Mouse (Mus musculus) liver, embryonic 14.5 days (tissue): ENCODE results near the gene Zbtb11. TPM values are rescaled to one million over a fixed set of nuclear protein-coding genes. Genes with fewer than 3 reads are reported as not detected.

ENCODE experiments used
- ATAC-seq: fragments of 200-750 bp; cut with Nextera tagmentation; 2 replicates; pipeline ENCODE4 v1.8.0; 2017; ENCODE audit warnings: moderate number of reproducible peaks, mild to moderate bottlenecking, moderate library complexity; ENCODE audit not compliant: insufficient read depth
- DNase-seq, 3 experiments: peaks; one replicate each; pipeline ENCODE4 v3.0.0-alpha.2; 2012 to 2013; ENCODE audit warnings: low read depth in 3 of 3, low spot score in 3 of 3
- H3K27ac ChIP-seq: fragments of 300-500 bp; sonication (generic); 2 replicates; pipeline ENCODE4 v1.5.1; 2014; ENCODE audit warnings: moderate library complexity, mild to moderate bottlenecking, control low read depth, inconsistent platforms
- H3K27me3 ChIP-seq: fragments of 300-500 bp; sonication (generic); 2 replicates; pipeline ENCODE4 v1.6.1; 2014; ENCODE audit warnings: mild to moderate bottlenecking, low read length, moderate library complexity; ENCODE audit not compliant: control insufficient read depth, insufficient read depth
- H3K36me3 ChIP-seq: fragments of 300-500 bp; sonication (generic); replicated peaks from 2 replicates; pipeline ENCODE4 v1.6.1; 2014; ENCODE audit warnings: low read depth; ENCODE audit not compliant: control insufficient read depth, insufficient read depth
- H3K4me1 ChIP-seq, 2 experiments: fragments of 200-500 bp in 1 of 2; fragments of 300-500 bp in 1 of 2; sonication (generic) in 1 of 2; replicated peaks; 2 replicates each; pipeline ENCODE4 v1.6.1; 2012 to 2014; ENCODE audit warnings: antibody characterized with exemption in 1 of 2, inconsistent platforms in 1 of 2, low read length in 1 of 2; ENCODE audit not compliant: control insufficient read depth in 2 of 2, insufficient read depth in 2 of 2
- H3K4me2 ChIP-seq: fragments of 300-500 bp; sonication (generic); 2 replicates; pipeline ENCODE4 v1.6.1; 2014; ENCODE audit warnings: low read depth, mild to moderate bottlenecking, control low read depth, moderate library complexity
- H3K4me3 ChIP-seq, 2 experiments: fragments of 200-500 bp in 1 of 2; fragments of 300-500 bp in 1 of 2; sonication (generic) in 1 of 2; 2 replicates each; pipeline ENCODE4 v1.5.1; 2012 to 2014; ENCODE audit warnings: low read depth in 2 of 2, low read length in 2 of 2, mild to moderate bottlenecking in 2 of 2, control low read depth in 1 of 2, inconsistent platforms in 1 of 2, moderate library complexity in 1 of 2; ENCODE audit not compliant: insufficient read depth in 1 of 2
- H3K9ac ChIP-seq: fragments of 300-500 bp; sonication (generic); replicated peaks from 2 replicates; pipeline ENCODE4 v1.6.1; 2014; ENCODE audit warnings: mild to moderate bottlenecking, control low read depth, moderate library complexity
- H3K9me3 ChIP-seq: fragments of 300-500 bp; sonication (generic); 2 replicates; pipeline ENCODE4 v1.6.1; 2016; ENCODE audit warnings: low read length, mixed read lengths; ENCODE audit not compliant: control insufficient read depth
- CTCF ChIP-seq: IDR thresholded peaks from 2 replicates; pipeline ENCODE4 v1.5.1; 2016; ENCODE audit warnings: antibody characterized with exemption, low read depth, control low read depth
- EP300 ChIP-seq: IDR thresholded peaks from 2 replicates; pipeline ENCODE4 v1.6.1; 2016; ENCODE audit warnings: antibody characterized with exemption, low read depth
- WGBS: fragments of 180-500 bp; shearing (Covaris S2); extraction: QIAGEN DNeasy Blood & Tissue Kit; methylation state at CpG from one replicate; pipeline ENCODE4 v1.1.7; 2014; ENCODE audit not compliant: insufficient replicate concordance; 5-methylcytosine and 5-hydroxymethylcytosine counted together
- polyA plus RNA-seq, 2 experiments: library from polyadenylated mRNA; depleted of rRNA in 1 of 2; stranded (reverse) in 1 of 2; unstranded in 1 of 2; fragments of >200 nt; fragmentation: Nextera tagmentation in 1 of 2; extraction: Ambion mirVana in 1 of 2; gene quantifications; 2 replicates each; pipeline versions ENCODE4 v1.2.1 to v1.2.3; 2012 to 2014

The Zbtb11 gene
- polyA plus RNA-seq, 2 experiments = 5.1 to 8.4 TPM

DNA sequence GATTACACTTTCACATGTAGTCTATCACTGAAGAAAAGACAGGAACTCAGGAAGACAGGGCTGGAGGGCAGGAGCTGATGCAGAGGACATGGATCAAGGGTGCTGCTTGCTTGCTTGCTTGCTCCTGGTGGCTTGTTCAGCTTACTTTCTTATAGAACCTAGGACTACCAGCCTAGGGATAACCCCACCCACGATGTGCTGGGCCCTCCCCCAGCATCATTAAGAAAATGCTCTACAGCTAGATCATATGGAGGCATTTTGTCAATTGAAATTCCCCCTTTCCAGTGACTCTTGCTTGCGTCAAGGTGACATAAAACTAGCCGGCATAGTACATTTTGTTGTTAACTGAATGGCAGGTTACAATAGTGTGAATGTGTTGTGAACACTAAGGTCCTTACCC, 82.2 kb downstream of the Zbtb11 start:
- Histone ChIP-seq H3K4me1 (peaks cover 0 to 3% of the 10 kb centered on the region in 2 experiments; a peak in 1 of 4 replicates), H3K9me3 (no peaks in the 10 kb centered on the region), H3K4me2 (no peak overlapping the region), H3K36me3 (no peaks in the 10 kb centered on the region), H3K27ac (no peak overlapping the region), H3K9ac (no peak overlapping the region), H3K27me3 (no peaks in the 10 kb centered on the region), H3K4me3 (no peak overlapping the region)
- WGBS = 64% methylated on average over 3 of the region's 3 CpGs
- TF ChIP-seq EP300 (no peak), CTCF (no peak)
- no peak for ATAC-seq
- no peak for DNase-seq

- no peak overlapping the region for H3K27ac ChIP-seq
- 62% methylated on average over 7 of the region's 7 CpGs for WGBS
- no peaks in the 10 kb centered on the region for H3K27me3 ChIP-seq
- DNase-seq (no peak), ATAC-seq (no peak)
- H3K9me3 ChIP-seq = no peaks in the 10 kb centered on the region
- no peak overlapping the region for H3K4me3 ChIP-seq
- H3K9ac ChIP-seq = no peak overlapping the region
- TF ChIP-seq EP300 (no peak), CTCF (no peak)
- H3K4me1 ChIP-seq = peaks cover 0 to 3% of the 10 kb centered on the region in 2 experiments; a peak in 1 of 4 replicates
- H3K36me3 ChIP-seq = no peaks in the 10 kb centered on the region
- no peak overlapping the region for H3K4me2 ChIP-seq
Measured at GRCm38 (mm10) chr16:56056944-56057590, 83.4 kb downstream of the Zbtb11 start.

DNA sequence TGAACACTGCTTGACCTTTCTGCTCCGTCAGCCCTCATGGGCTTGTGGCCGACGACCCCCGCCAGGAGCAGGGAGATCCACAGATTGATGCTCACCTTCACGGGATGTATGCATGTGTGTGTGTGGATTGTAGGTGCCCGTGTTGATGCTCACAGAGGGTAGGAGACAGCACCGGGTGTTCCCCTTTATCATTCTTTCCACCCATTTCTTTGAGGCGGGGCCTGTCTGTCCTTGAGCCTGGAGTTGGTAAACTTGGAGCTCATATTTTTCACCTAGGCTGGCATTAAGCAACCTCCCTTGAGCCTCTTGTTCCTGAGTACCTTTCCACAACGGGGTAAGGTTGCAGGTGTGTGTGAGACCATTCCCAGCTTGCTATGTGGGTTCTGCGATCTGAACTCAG, 84.5 kb downstream of the Zbtb11 start:
- H3K4me2 ChIP-seq = no peak overlapping the region
- no peaks in the 10 kb centered on the region for H3K9me3 ChIP-seq
- H3K27me3 ChIP-seq = no peaks in the 10 kb centered on the region
- no peaks in the 10 kb centered on the region for H3K36me3 ChIP-seq
- H3K9ac ChIP-seq = no peak overlapping the region
- DNase-seq (no peak), ATAC-seq (no peak)
- 63% methylated on average over 10 of the region's 10 CpGs for WGBS
- no peak overlapping the region for H3K27ac ChIP-seq
- H3K4me3 ChIP-seq = no peak overlapping the region
- peaks cover 0 to 3% of the 10 kb centered on the region in 2 experiments; a peak in 1 of 4 replicates for H3K4me1 ChIP-seq
- TF ChIP-seq EP300 = no peak
- TF ChIP-seq CTCF = no peak

Other genes with a start within 250 kb of the Zbtb11 start
- gene Nfkbiz, start 135.0 kb upstream of the Zbtb11 start, polyA plus RNA-seq (2012; rRNA removed) = 2.1 and 2.4 TPM in 2 replicates
- 1.7 and 1.9 TPM in 2 replicates for gene Nfkbiz, start 135.0 kb upstream of the Zbtb11 start, polyA plus RNA-seq (2014; fragmentation: Nextera tagmentation; extraction: Ambion mirVana)
- 0.62 and 0.83 TPM in 2 replicates for gene Nxpe3, start 78.6 kb upstream of the Zbtb11 start, polyA plus RNA-seq (2012; rRNA removed)
- 0.33 and 0.45 TPM in 2 replicates for gene Nxpe3, start 78.6 kb upstream of the Zbtb11 start, polyA plus RNA-seq (2014; fragmentation: Nextera tagmentation; extraction: Ambion mirVana)
- gene Cep97, start 39.0 kb upstream of the Zbtb11 start, polyA plus RNA-seq (2012; rRNA removed) = 1.5 and 2.0 TPM in 2 replicates
- 3.9 and 5.4 TPM in 2 replicates for gene Cep97, start 39.0 kb upstream of the Zbtb11 start, polyA plus RNA-seq (2014; fragmentation: Nextera tagmentation; extraction: Ambion mirVana)
- gene Rpl24, start 7.6 kb upstream of the Zbtb11 start, polyA plus RNA-seq (2012; rRNA removed) = 155 and 464 TPM in 2 replicates
- gene Rpl24, start 7.6 kb upstream of the Zbtb11 start, polyA plus RNA-seq (2014; fragmentation: Nextera tagmentation; extraction: Ambion mirVana) = 477 and 499 TPM in 2 replicates
- gene Pcnp, start 55.9 kb downstream of the Zbtb11 start, polyA plus RNA-seq (2012; rRNA removed) = 22.2 and 33.6 TPM in 2 replicates
- gene Pcnp, start 55.9 kb downstream of the Zbtb11 start, polyA plus RNA-seq (2014; fragmentation: Nextera tagmentation; extraction: Ambion mirVana) = 102 and 107 TPM in 2 replicates
- 3.2 and 6.1 TPM in 2 replicates for gene Trmt10c, start 63.9 kb downstream of the Zbtb11 start, polyA plus RNA-seq (2012; rRNA removed)
- 16.1 and 17.7 TPM in 2 replicates for gene Trmt10c, start 63.9 kb downstream of the Zbtb11 start, polyA plus RNA-seq (2014; fragmentation: Nextera tagmentation; extraction: Ambion mirVana)
- 6.9 and 8.7 TPM in 2 replicates for gene Senp7, start 74.5 kb downstream of the Zbtb11 start, polyA plus RNA-seq (2012; rRNA removed)
- 15.5 and 16.9 TPM in 2 replicates for gene Senp7, start 74.5 kb downstream of the Zbtb11 start, polyA plus RNA-seq (2014; fragmentation: Nextera tagmentation; extraction: Ambion mirVana)
- gene Impg2, start 230.4 kb downstream of the Zbtb11 start, polyA plus RNA-seq (2012; rRNA removed) = 0.16 and 0.28 TPM in 2 replicates
- gene Impg2, start 230.4 kb downstream of the Zbtb11 start, polyA plus RNA-seq (2014; fragmentation: Nextera tagmentation; extraction: Ambion mirVana) = 0.04 and 0.19 TPM in 2 replicates